ENCODE assay signal across 10 mouse cellular contexts in the genomic region with DNA sequence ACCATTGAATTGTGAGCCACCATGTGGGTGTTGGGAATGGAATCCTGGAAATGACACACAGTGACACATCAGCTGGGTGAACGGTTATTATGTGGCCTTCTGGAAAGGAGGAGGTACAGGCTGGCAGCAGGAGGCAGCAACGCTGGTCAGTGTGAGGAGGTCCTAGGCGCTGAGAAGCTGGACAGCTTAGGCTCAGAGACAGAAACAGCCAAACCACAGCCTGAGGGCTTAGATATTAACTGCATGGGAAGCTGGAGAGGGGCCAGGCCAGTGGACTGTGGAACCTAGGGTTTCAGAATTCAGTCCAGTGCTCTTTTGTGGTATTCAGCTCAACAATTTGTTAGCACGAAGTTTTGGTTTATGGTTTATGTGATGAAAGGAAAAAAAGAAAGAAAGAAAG. TPM values are rescaled to one million over a fixed set of nuclear protein-coding genes. Genes with fewer than 3 reads are reported as not detected.
DNase-seq lines count a peak whose midpoint lies in the region; ATAC-seq and TF ChIP-seq lines count a peak whose summit lies in the region.
"Had no signal": no experiment of that assay in that cellular context is flagged by ENCODE, and none has a peak within 500 bp of the region (broad histone marks: within the 10 kb centered on the region; RNA-seq: fewer than 3 reads in every experiment).

No protein-coding gene starts in this region.

- H3K4me3 ChIP-seq in hindbrain, embryonic 15.5 days: no peak overlapping the region
- no peak overlapping the region for H3K4me3 ChIP-seq in neural tube, embryonic 14.5 days (ENCODE audit: low read depth, low read length)

- no peaks in the 10 kb centered on the region for H3K36me3 ChIP-seq in hindbrain, embryonic 15.5 days
- no peaks in the 10 kb centered on the region for H3K36me3 ChIP-seq in neural tube, embryonic 14.5 days (ENCODE audit: control insufficient read depth, insufficient read depth, low read length)

- POLR2A ChIA-PET in Patski (lab: Charles Lee): interaction anchor here (0.7 kb wide), 1 partner anchor 137 kb away, joined by 3 read pairs; no protein-coding TSS in a partner anchor

- peaks cover 33% of the 10 kb centered on the region for H3K4me1 ChIP-seq in hindbrain, embryonic 15.5 days (replicated peaks)
- peaks cover 12% of the 10 kb centered on the region for H3K4me1 ChIP-seq in neural tube, embryonic 14.5 days (ENCODE audit: control insufficient read depth, insufficient read depth, low read length)

- no peak for TF ChIP-seq CTCF in Patski (IDR thresholded peaks at IDR 0.05)

- CTCF ChIA-PET in Patski (lab: Charles Lee): interaction anchor here (0.7 to 1.3 kb wide), 6 partner anchors 9 to 30 kb away, joined by 3 to 7 read pairs (median 3); a partner anchor contains a TSS

- H3K9ac ChIP-seq in hindbrain, embryonic 15.5 days: no peak overlapping the region
- H3K9ac ChIP-seq in neural tube, embryonic 14.5 days (replicated peaks; ENCODE audit: low read depth, low read length): no peak overlapping the region

- H3K27me3 ChIP-seq in Patski: no peaks in the 10 kb centered on the region
- H3K27me3 ChIP-seq in hindbrain, embryonic 15.5 days: no peaks in the 10 kb centered on the region
- no peaks in the 10 kb centered on the region for H3K27me3 ChIP-seq in neural tube, embryonic 14.5 days (ENCODE audit: control insufficient read depth, insufficient read depth, low read length)

- in situ Hi-C loops in Patski (cut with MboI; ENCODE audit: low pct_unique_long_range_greater_than_20kb): no loop called here

- intact Hi-C loops in left cerebral cortex, postnatal 4 days (cut with DNase I): no loop called here
- intact Hi-C loops in heart, postnatal 14 days (cut with DNase I): no loop called here

- peak; percentile 45 for DNase-seq in left cerebral cortex, postnatal 4 days
- no peak for DNase-seq in left cerebral cortex, adult 9 months (ENCODE audit: low spot score in 2 of 2)
- DNase-seq in Patski (ENCODE audit: low read depth, low spot score): peak; percentile 81
- no peak for DNase-seq in spleen, adult 18-20 months
- no peak for DNase-seq in heart, postnatal 14 days
- no peak for DNase-seq in cerebellum, postnatal 36 days
- DNase-seq: thymus, postnatal 4 days had no signal

- H3K9me3 ChIP-seq in hindbrain, embryonic 15.5 days: no peaks in the 10 kb centered on the region
- no peaks in the 10 kb centered on the region for H3K9me3 ChIP-seq in neural tube, embryonic 14.5 days (ENCODE audit: control insufficient read depth, low read length)

- H3K27ac ChIP-seq in hindbrain, embryonic 15.5 days (replicated peaks): peak overlapping the region; percentile 86
- peak overlapping the region; percentile 81; the same call in 1 of the 2 replicates for H3K27ac ChIP-seq in neural tube, embryonic 14.5 days (ENCODE audit: low read depth, low read length)

- no peak overlapping the region for H3K4me2 ChIP-seq in hindbrain, embryonic 15.5 days
- no peak overlapping the region for H3K4me2 ChIP-seq in neural tube, embryonic 14.5 days (ENCODE audit: low read depth, low read length)

- ATAC-seq in Patski: peak; percentile 33
- no peak for ATAC-seq in hindbrain, embryonic 15.5 days (ENCODE audit: low FRiP score, low read depth)
- no peak for ATAC-seq in neural tube, embryonic 14.5 days (ENCODE audit: low read depth)

- WGBS in hindbrain, embryonic 15.5 days: 38% methylated on average over 4 of the region's 4 CpGs
- WGBS in neural tube, embryonic 14.5 days: 47% methylated on average over 4 of the region's 4 CpGs

RNA-seq across cellular contexts. Expression of a gene that starts 1.7 kb away (rescaled TPM):
- total RNA-seq in left cerebral cortex, postnatal 4 days (2021): 10 to 100 TPM; 45.7 to 48.1 TPM
- 154 TPM for polyA plus RNA-seq in Patski (2021)
- polyA plus RNA-seq in hindbrain, embryonic 15.5 days (2015; fragmentation: Nextera tagmentation; extraction: Ambion mirVana): 87.3 and 92.0 TPM in 2 replicates
- polyA plus RNA-seq in neural tube, embryonic 14.5 days (2014; fragmentation: Nextera tagmentation; extraction: Ambion mirVana): 88.1 and 98.4 TPM in 2 replicates
- 1 to 10 TPM; 7.5 to 7.9 TPM for total RNA-seq in heart, postnatal 14 days (2021)

RNA-seq across cellular contexts. Expression of a gene that starts 8.8 kb away (rescaled TPM):
- 100 to 1,000 TPM; 191 to 201 TPM for total RNA-seq in left cerebral cortex, postnatal 4 days (2021)
- 24.9 TPM for polyA plus RNA-seq in Patski (2021)
- polyA plus RNA-seq in hindbrain, embryonic 15.5 days (2015; fragmentation: Nextera tagmentation; extraction: Ambion mirVana): 213 and 253 TPM in 2 replicates
- 170 and 208 TPM in 2 replicates for polyA plus RNA-seq in neural tube, embryonic 14.5 days (2014; fragmentation: Nextera tagmentation; extraction: Ambion mirVana)
- total RNA-seq in heart, postnatal 14 days (2021): 10 to 100 TPM; 39.6 to 60.9 TPM

RNA-seq across cellular contexts. Expression of a gene that starts 33.0 kb away (rescaled TPM):
- 100 to 1,000 TPM; 138 to 140 TPM for total RNA-seq in left cerebral cortex, postnatal 4 days (2021)
- 97.0 TPM for polyA plus RNA-seq in Patski (2021)
- polyA plus RNA-seq in hindbrain, embryonic 15.5 days (2015; fragmentation: Nextera tagmentation; extraction: Ambion mirVana): 102 and 108 TPM in 2 replicates
- 78.6 and 96.6 TPM in 2 replicates for polyA plus RNA-seq in neural tube, embryonic 14.5 days (2014; fragmentation: Nextera tagmentation; extraction: Ambion mirVana)
- 10 to 100 TPM; 23.0 to 28.8 TPM for total RNA-seq in heart, postnatal 14 days (2021)

RNA-seq across cellular contexts. Expression of a gene that starts 52.6 kb away (rescaled TPM):
- not detected for total RNA-seq in left cerebral cortex, postnatal 4 days (2021)
- not detected for polyA plus RNA-seq in Patski (2021)
- not detected in 2 replicates for polyA plus RNA-seq in hindbrain, embryonic 15.5 days (2015; fragmentation: Nextera tagmentation; extraction: Ambion mirVana)
- polyA plus RNA-seq in neural tube, embryonic 14.5 days (2014; fragmentation: Nextera tagmentation; extraction: Ambion mirVana): not detected in 2 replicates
- total RNA-seq in heart, postnatal 14 days (2021): not detected
- polyA plus RNA-seq: large intestine, adult 2 months had no signal

RNA-seq across cellular contexts. Expression of a gene that starts 55.6 kb away (rescaled TPM):
- total RNA-seq in left cerebral cortex, postnatal 4 days (2021): 100 to 1,000 TPM; 273 to 304 TPM
- polyA plus RNA-seq in Patski (2021): 559 TPM
- 282 and 287 TPM in 2 replicates for polyA plus RNA-seq in hindbrain, embryonic 15.5 days (2015; fragmentation: Nextera tagmentation; extraction: Ambion mirVana)
- polyA plus RNA-seq in neural tube, embryonic 14.5 days (2014; fragmentation: Nextera tagmentation; extraction: Ambion mirVana): 278 and 281 TPM in 2 replicates
- total RNA-seq in heart, postnatal 14 days (2021): 1,000 to 10,000 TPM; 2,092 to 2,100 TPM

Comparison
In these comparisons a context has a peak if more than half of its experiments do, and no peak if none do; other contexts are left out.
1. DNase-seq: peak in left cerebral cortex, postnatal 4 days (single experiment) and Patski (single experiment); none in left cerebral cortex, adult 9 months (0 of 2), spleen, adult 18-20 months (0 of 2), heart, postnatal 14 days (0 of 2) and cerebellum, postnatal 36 days (0 of 2).